Mouse (Mus musculus) small intestine, adult 2 months (tissue): ENCODE measurements around the gene Adcy5.

ENCODE experiments used
- CTCF ChIP-seq: fragments of 200-500 bp; IDR thresholded peaks from 2 replicates; pipeline ENCODE4 v1.5.1; 2012; ENCODE audit warnings: low read depth, mild to moderate bottlenecking, control low read depth, inconsistent platforms, low read length, moderate library complexity, mixed read lengths; ENCODE audit not compliant: insufficient replicate concordance, insufficient read length; ENCODE audit errors: extremely low read depth
- POLR2A ChIP-seq: fragments of 200-500 bp; IDR thresholded peaks from 2 replicates; pipeline ENCODE4 v1.6.1; 2012; ENCODE audit warnings: low read depth, mild to moderate bottlenecking, control low read depth, inconsistent platforms, low read length, moderate library complexity

DNA sequence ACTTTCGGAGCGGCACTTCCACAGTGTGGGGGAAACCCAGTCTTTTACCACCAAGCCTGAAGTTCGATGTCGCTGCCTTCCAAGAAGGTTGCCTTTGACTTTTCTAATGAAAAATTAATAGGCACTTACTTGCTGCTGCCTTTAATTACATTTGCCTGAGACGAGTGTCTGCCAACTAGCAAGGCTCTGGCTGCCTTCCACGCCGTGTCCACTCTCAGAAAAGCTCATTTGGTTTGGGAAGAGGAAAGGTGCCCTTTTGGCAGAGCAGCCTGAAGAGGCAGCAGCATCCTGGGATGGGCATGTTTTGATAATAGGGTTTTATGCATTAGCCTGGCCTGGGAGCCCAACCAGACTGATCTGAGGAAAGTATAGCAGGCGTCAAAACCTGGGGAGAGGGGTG lies 12.8 kb upstream of the Adcy5 start:
- TF ChIP-seq CTCF, result no peak
- no peak for TF ChIP-seq POLR2A
